Mouse (Mus musculus) intestine, embryonic 15.5 days (tissue): ENCODE results near the gene Stk38l. TPM values are rescaled to one million over a fixed set of nuclear protein-coding genes. Genes with fewer than 3 reads are reported as not detected.

Experiments used
- ATAC-seq: fragments of 200-750 bp; cut with Nextera tagmentation; 2 replicates; pipeline ENCODE4 v1.8.0; 2017; ENCODE audit warnings: moderate TSS enrichment, moderate library complexity
- H3K27ac ChIP-seq: fragments of 300-500 bp; sonication (generic); 2 replicates; pipeline ENCODE4 v1.5.1; 2015; ENCODE audit warnings: mild to moderate bottlenecking, inconsistent platforms
- H3K27me3 ChIP-seq: fragments of 300-500 bp; sonication (generic); replicated peaks from 2 replicates; pipeline ENCODE4 v1.6.1; 2015; ENCODE audit warnings: inconsistent platforms
- H3K36me3 ChIP-seq: fragments of 300-500 bp; sonication (generic); 2 replicates; pipeline ENCODE4 v1.6.1; 2015; ENCODE audit warnings: inconsistent platforms
- H3K4me1 ChIP-seq: fragments of 300-500 bp; sonication (generic); replicated peaks from 2 replicates; pipeline ENCODE4 v1.6.1; 2015; ENCODE audit warnings: inconsistent platforms
- H3K4me2 ChIP-seq: fragments of 300-500 bp; sonication (generic); replicated peaks from 2 replicates; pipeline ENCODE4 v1.6.1; 2015; ENCODE audit warnings: mild to moderate bottlenecking, inconsistent platforms
- H3K4me3 ChIP-seq: fragments of 300-500 bp; sonication (generic); replicated peaks from 2 replicates; pipeline ENCODE4 v1.5.1; 2015; ENCODE audit warnings: inconsistent platforms
- H3K9ac ChIP-seq: fragments of 300-500 bp; sonication (generic); 2 replicates; pipeline ENCODE4 v1.6.1; 2015; ENCODE audit warnings: inconsistent platforms
- H3K9me3 ChIP-seq: fragments of 300-500 bp; sonication (generic); 2 replicates; pipeline ENCODE4 v1.6.1; 2016; ENCODE audit warnings: inconsistent platforms
- WGBS: fragments of 180-500 bp; shearing (Covaris S2); methylation state at CpG from one replicate; pipeline ENCODE4 v1.1.7; 2015; 5-methylcytosine and 5-hydroxymethylcytosine counted together
- polyA plus RNA-seq: library from polyadenylated mRNA; unstranded; fragments of >200 nt; fragmentation: Nextera tagmentation; extraction: Ambion mirVana; gene quantifications from 2 replicates; pipeline ENCODE4 v1.2.1, GENCODE M21; 2015

The Stk38l gene
- polyA plus RNA-seq, 1 experiment from 2014 or later = 18.8 TPM

- Histone ChIP-seq H3K9me3 (no peaks in the 10 kb centered on the region), H3K27ac (no peak overlapping the region), H3K27me3 (no peaks in the 10 kb centered on the region), H3K4me2 (no peak overlapping the region), H3K4me3 (no peak overlapping the region), H3K9ac (no peak overlapping the region), H3K4me1 (no peaks in the 10 kb centered on the region), H3K36me3 (no peaks in the 10 kb centered on the region)
- ATAC-seq = no peak
- 54% methylated on average over 11 of the region's 11 CpGs for WGBS
Observed at GRCm38 (mm10) chr6:146702126-146702881, 22.5 kb upstream of the Stk38l start.

GRCm38 (mm10) chr6:146703351-146703750 lies 21.4 kb upstream of the Stk38l start:
- Histone ChIP-seq H3K9ac (no peak overlapping the region), H3K4me1 (no peaks in the 10 kb centered on the region), H3K27me3 (no peaks in the 10 kb centered on the region), H3K27ac (no peak overlapping the region), H3K4me3 (no peak overlapping the region), H3K4me2 (no peak overlapping the region), H3K9me3 (no peaks in the 10 kb centered on the region), H3K36me3 (no peaks in the 10 kb centered on the region)
- 61% methylated on average over 3 of the region's 3 CpGs for WGBS
- no peak for ATAC-seq

GRCm38 (mm10) chr6:146705631-146706030 lies 19.2 kb upstream of the Stk38l start:
- WGBS = 95% methylated on average over 1 of the region's 1 CpGs
- H3K4me1 ChIP-seq = no peaks in the 10 kb centered on the region
- ATAC-seq = no peak

GRCm38 (mm10) chr6:146719606-146720005 lies 5.2 kb upstream of the Stk38l start:
- Histone ChIP-seq H3K27ac (no peak overlapping the region), H3K4me3 (no peak overlapping the region), H3K4me1 (no peaks in the 10 kb centered on the region), H3K36me3 (no peaks in the 10 kb centered on the region), H3K4me2 (no peak overlapping the region), H3K9ac (no peak overlapping the region), H3K27me3 (no peaks in the 10 kb centered on the region), H3K9me3 (no peaks in the 10 kb centered on the region)
- ATAC-seq = no peak
- WGBS = 84% methylated on average over 1 of the region's 1 CpGs

More at GRCm38 (mm10) chr6:146705631-146706030, 19.2 kb upstream of the Stk38l start:
- Histone ChIP-seq H3K9ac (no peak overlapping the region), H3K36me3 (no peaks in the 10 kb centered on the region), H3K4me3 (no peak overlapping the region), H3K4me2 (no peak overlapping the region), H3K27me3 (no peaks in the 10 kb centered on the region), H3K9me3 (no peaks in the 10 kb centered on the region), H3K27ac (no peak overlapping the region)

GRCm38 (mm10) chr6:146723805-146724204 lies 990 bp upstream of the Stk38l start:
- Histone ChIP-seq H3K27ac (no peak overlapping the region), H3K4me2 (no peak overlapping the region), H3K36me3 (no peaks in the 10 kb centered on the region), H3K4me3 (no peak overlapping the region), H3K9me3 (no peaks in the 10 kb centered on the region), H3K9ac (no peak overlapping the region), H3K27me3 (no peaks in the 10 kb centered on the region), H3K4me1 (no peaks in the 10 kb centered on the region; the same call in 1 of the 2 replicates)
- WGBS = 94% methylated on average over 3 of the region's 3 CpGs
- no peak for ATAC-seq

GRCm38 (mm10) chr6:146725384-146725791 lies 593 bp downstream of the Stk38l start:
- H3K4me2 ChIP-seq = peak overlapping the region; percentile 75
- peak overlapping the region; percentile 83 for H3K9ac ChIP-seq
- under 1% methylated on average over 30 of the region's 30 CpGs for WGBS
- H3K4me3 ChIP-seq = peak overlapping the region; percentile 90
- no peaks in the 10 kb centered on the region; the same call in 1 of the 2 replicates for H3K4me1 ChIP-seq
- no peaks in the 10 kb centered on the region for H3K36me3 ChIP-seq
- ATAC-seq = peak; percentile 65
- no peaks in the 10 kb centered on the region for H3K27me3 ChIP-seq
- H3K9me3 ChIP-seq = no peaks in the 10 kb centered on the region
- peak overlapping the region; percentile 77 for H3K27ac ChIP-seq

- H3K27me3 ChIP-seq = no peaks in the 10 kb centered on the region
- H3K4me3 ChIP-seq = no peak overlapping the region
- H3K9ac ChIP-seq = no peak overlapping the region
- H3K4me2 ChIP-seq = no peak overlapping the region
- no peaks in the 10 kb centered on the region for H3K9me3 ChIP-seq
- 88% methylated on average over 1 of the region's 1 CpGs for WGBS
- no peak overlapping the region for H3K27ac ChIP-seq
- no peak for ATAC-seq
- H3K36me3 ChIP-seq = no peaks in the 10 kb centered on the region
- peaks cover 11% of the 10 kb centered on the region for H3K4me1 ChIP-seq
Observed at GRCm38 (mm10) chr6:146731031-146731430, 6.2 kb downstream of the Stk38l start.

- H3K36me3 ChIP-seq = no peaks in the 10 kb centered on the region
- no peaks in the 10 kb centered on the region for H3K27me3 ChIP-seq
- H3K4me2 ChIP-seq = no peak overlapping the region
- peaks cover 11% of the 10 kb centered on the region for H3K4me1 ChIP-seq
- no peak overlapping the region for H3K9ac ChIP-seq
- no peak overlapping the region for H3K27ac ChIP-seq
- WGBS = 37% methylated on average over 2 of the region's 2 CpGs
- ATAC-seq = no peak
- no peak overlapping the region for H3K4me3 ChIP-seq
- no peaks in the 10 kb centered on the region for H3K9me3 ChIP-seq
Observed at GRCm38 (mm10) chr6:146731692-146732091, 6.9 kb downstream of the Stk38l start.

- Histone ChIP-seq H3K9ac (no peak overlapping the region), H3K9me3 (no peaks in the 10 kb centered on the region), H3K4me3 (no peak overlapping the region), H3K4me2 (no peak overlapping the region), H3K36me3 (no peaks in the 10 kb centered on the region), H3K27ac (no peak overlapping the region), H3K4me1 (peaks cover 11% of the 10 kb centered on the region), H3K27me3 (no peaks in the 10 kb centered on the region)
- WGBS = 47% methylated on average over 3 of the region's 3 CpGs
- ATAC-seq = 0 out of 2 replicates have a peak, but pooled peaks have one; percentile 5
Observed at GRCm38 (mm10) chr6:146732232-146732631, 7.4 kb downstream of the Stk38l start.

GRCm38 (mm10) chr6:146732676-146733075 lies 7.9 kb downstream of the Stk38l start:
- Histone ChIP-seq H3K9ac (no peak overlapping the region), H3K4me1 (peaks cover 11% of the 10 kb centered on the region), H3K36me3 (no peaks in the 10 kb centered on the region), H3K4me2 (no peak overlapping the region), H3K27me3 (no peaks in the 10 kb centered on the region), H3K9me3 (no peaks in the 10 kb centered on the region), H3K4me3 (no peak overlapping the region), H3K27ac (no peak overlapping the region)
- peak; percentile 72 for ATAC-seq
- 32% methylated on average over 1 of the region's 1 CpGs for WGBS

GRCm38 (mm10) chr6:146733554-146733953 lies 8.8 kb downstream of the Stk38l start:
- no peak overlapping the region for H3K4me2 ChIP-seq
- no peaks in the 10 kb centered on the region for H3K27me3 ChIP-seq
- no peak overlapping the region for H3K4me3 ChIP-seq
- peak; percentile 88 for ATAC-seq
- no peaks in the 10 kb centered on the region for H3K9me3 ChIP-seq
- WGBS = 21% methylated on average over 1 of the region's 1 CpGs
- H3K36me3 ChIP-seq = no peaks in the 10 kb centered on the region
- peaks cover 11% of the 10 kb centered on the region for H3K4me1 ChIP-seq
- H3K9ac ChIP-seq = no peak overlapping the region
- H3K27ac ChIP-seq = 0 out of 2 replicates have a peak overlapping the region, but pooled peaks have one; percentile 41

- H3K27me3 ChIP-seq = no peaks in the 10 kb centered on the region
- 94% methylated on average over 1 of the region's 1 CpGs for WGBS
- peaks cover 2% of the 10 kb centered on the region; the same call in 1 of the 2 replicates for H3K4me1 ChIP-seq
- no peak overlapping the region for H3K9ac ChIP-seq
- H3K9me3 ChIP-seq = no peaks in the 10 kb centered on the region
- no peak for ATAC-seq
- H3K4me2 ChIP-seq = no peak overlapping the region
- H3K27ac ChIP-seq = no peak overlapping the region
- H3K36me3 ChIP-seq = no peaks in the 10 kb centered on the region
- no peak overlapping the region for H3K4me3 ChIP-seq
Observed at GRCm38 (mm10) chr6:146738889-146739288, 14.1 kb downstream of the Stk38l start.

GRCm38 (mm10) chr6:146740724-146741123 lies 15.9 kb downstream of the Stk38l start:
- H3K27ac ChIP-seq = no peak overlapping the region
- H3K27me3 ChIP-seq = no peaks in the 10 kb centered on the region
- H3K4me2 ChIP-seq = no peak overlapping the region
- H3K9me3 ChIP-seq = no peaks in the 10 kb centered on the region
- H3K4me1 ChIP-seq = no peaks in the 10 kb centered on the region
- ATAC-seq = no peak
- no peak overlapping the region for H3K4me3 ChIP-seq
- H3K9ac ChIP-seq = no peak overlapping the region
- H3K36me3 ChIP-seq = no peaks in the 10 kb centered on the region
